Mouse (Mus musculus) gastrocnemius, postnatal 14 days (tissue): ENCODE measurements around the gene Ube2d3. TPM values are rescaled to one million over a fixed set of nuclear protein-coding genes. Genes with fewer than 3 reads are reported as not detected.
"Not testable (repeated sequence)": the region's sequence is repeated elsewhere in the genome, so short reads cannot be mapped to it uniquely, and the experiment has no call there.

ENCODE experiments used
- DNase-seq: peaks from one replicate; pipeline ENCODE4 v3.0.0; 2021; ENCODE audit warnings: mixed read lengths
- intact Hi-C: fragments of 180-260 bp; cut with DNase I; formaldehyde crosslinking; loops from one replicate; pipeline ENCODE4 v1.15.1; 2025; ENCODE audit warnings: low total_unique reads
- total RNA-seq, 2 experiments: library from RNA; stranded (reverse); gene quantifications; 2 replicates each; pipeline ENCODE4 v1.2.3; 2021

Ube2d3 gene
- total RNA-seq, 2 experiments from 2014 or later: 286 to 311 TPM

- intact Hi-C loops: not testable (repeated sequence)
These were observed 46.7 kb downstream of the Ube2d3 start for GRCm38 (mm10) chr3:135484650-135485049.

DNA sequence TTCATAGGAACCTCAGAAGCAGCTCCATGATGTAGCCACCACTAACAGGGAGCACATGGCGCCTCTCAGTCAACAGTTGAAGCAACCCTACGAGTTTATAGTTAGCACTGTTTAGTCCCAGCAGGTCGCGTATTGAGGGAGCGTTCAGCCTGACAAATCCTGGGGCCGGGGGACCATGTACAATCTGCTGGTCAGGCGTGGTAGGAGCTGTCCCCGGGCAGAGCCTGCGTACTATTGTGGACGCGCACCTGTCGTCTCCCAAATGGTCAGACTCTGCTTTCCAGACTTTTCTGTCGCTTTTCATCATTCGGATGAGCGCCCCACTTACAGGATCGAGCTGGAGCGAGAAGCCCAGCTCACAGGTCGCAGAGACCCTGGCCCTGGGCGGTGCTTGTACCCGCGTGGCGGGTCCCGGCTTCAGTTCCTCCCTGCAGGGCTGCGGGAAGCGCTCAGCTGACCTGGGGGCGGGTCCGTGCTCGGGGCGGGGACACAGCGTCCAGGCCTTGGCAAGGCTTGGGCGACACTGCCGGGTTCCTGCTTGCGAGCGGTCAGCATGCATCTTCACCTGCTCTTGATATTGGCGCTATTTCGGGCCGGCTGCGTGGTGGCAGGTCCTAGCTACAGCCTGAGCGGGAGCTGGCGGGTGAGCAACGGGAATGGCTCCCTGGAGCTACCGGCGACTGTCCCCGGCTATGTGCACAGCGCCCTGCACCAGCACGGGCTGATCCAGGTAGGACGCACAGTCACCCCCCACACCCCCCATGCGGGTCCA lies 47.4 kb downstream of the Ube2d3 start, which contains the start of gene Manba:
Manba (plus strand) TSS at position 484 of the 772 bp plus-strand sequence.
- DNase-seq: peak; percentile 81
- intact Hi-C loops: no loop called here

More at GRCm38 (mm10) chr3:135484650-135485049, 46.7 kb downstream of the Ube2d3 start:
- not testable (repeated sequence) for DNase-seq

DNA sequence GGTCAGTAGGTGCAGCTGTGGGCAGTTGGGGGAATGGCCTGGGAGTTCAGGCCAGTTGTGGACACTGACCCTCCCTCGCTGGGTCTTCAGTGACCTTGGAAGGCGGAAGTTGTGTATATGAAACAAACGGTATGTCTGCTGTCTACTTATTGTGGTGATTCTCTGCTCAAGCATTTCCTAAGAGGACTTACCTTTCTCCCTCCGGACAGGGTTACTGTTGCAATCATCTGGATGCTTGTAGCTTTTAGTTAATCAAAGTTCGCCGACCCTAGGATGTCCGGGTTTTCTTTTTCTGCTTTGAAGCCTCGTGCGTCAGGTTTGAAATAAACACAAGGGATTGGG lies 47.9 kb downstream of the Ube2d3 start:
- intact Hi-C loops: no loop called here

DNA sequence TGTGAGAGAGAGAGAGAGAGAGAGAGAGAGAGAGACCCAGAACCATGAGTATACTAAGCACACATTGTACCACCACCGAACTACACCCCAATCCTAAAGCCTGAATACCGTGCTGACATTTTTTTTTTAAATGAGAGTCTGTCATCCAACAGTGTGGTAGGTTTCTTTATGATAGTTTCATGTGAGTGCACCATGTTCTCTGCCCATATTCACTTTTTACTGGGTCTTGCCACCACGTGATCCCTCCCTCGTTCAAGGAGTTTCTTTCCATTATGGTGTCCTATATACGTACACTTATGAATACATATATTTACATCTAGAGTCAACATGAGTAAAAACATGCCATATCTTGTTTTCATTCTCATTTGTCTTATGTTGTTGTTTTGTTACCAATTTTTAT lies 48.4 kb downstream of the Ube2d3 start:
- intact Hi-C loops: no loop called here
- no peak for DNase-seq

More for the DNA sequence above, 47.9 kb downstream of the Ube2d3 start:
- no peak for DNase-seq

- intact Hi-C loops: no loop called here
- DNase-seq: no peak
These were observed 49.9 kb downstream of the Ube2d3 start for GRCm38 (mm10) chr3:135487803-135488202.

DNA sequence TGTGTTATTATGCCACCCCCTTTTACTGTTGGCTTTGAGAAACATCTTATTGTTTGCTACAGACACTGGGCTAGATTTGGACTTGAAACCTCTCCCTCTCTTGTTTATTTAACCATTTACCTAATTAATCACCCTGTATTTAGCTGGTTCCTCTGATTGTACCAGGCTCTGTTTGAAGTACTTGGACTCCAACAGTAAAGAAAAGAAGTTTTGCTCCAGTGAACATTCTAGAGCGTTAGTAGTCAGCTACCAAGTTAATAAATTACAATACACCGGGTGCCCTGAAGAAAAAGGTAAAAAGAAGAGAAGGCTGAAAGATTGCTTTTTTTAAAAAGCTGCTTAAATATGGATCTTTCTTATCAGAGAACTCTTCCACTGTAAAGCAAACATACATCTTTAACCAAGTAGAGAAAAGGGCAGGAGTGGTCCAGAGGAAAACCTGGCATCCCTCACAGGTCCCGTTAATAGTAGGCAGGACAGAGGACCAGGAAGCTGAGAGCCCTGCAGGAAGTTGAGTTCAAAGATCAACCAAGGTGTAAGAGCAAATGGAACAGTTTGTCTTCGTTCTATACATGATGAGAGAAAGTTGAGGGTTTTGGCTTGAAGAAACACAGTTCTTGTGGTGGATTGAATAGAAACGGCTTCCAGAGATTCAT lies 52.0 kb downstream of the Ube2d3 start:
- intact Hi-C loops: no loop called here
- no peak for DNase-seq

DNA sequence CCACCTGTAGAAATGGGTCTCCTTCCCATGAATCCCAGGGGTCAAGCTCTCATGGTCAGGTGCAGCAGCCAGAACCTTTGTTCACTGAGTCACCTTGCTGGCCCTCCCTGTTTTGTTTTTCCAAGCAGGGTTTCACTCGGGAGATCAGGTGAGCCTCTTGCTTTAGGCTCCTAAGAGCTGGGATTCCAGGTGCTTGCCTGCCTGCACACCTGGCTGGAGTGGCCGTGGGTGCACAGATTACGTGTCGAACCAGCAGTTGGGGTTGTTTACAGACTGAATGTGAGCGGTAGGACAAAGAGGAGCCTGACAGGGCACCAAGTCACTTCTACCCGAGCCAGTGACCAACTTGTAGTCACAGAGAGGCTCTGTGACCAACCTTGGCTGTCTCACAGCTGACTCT lies 53.2 kb downstream of the Ube2d3 start:
- intact Hi-C loops: no loop called here
- no peak for DNase-seq

DNA sequence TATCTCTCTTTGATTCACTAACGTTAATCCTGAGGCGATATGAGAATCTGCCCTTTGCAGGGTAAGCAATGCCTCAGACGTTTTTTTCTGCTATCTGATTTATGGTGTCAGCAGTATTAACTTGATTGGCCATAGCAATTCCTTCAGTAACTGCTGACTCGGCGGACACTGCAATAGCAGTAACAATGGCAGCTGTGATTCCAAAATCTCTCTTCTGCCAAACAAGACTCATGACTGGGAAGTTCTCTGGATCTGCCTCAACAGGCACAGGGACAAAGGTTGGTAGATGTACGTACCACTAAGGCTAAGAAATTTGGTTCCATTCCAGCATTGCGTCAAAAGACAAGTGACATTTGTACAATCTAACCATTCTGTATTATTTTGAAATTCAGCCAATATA lies 55.4 kb downstream of the Ube2d3 start:
- intact Hi-C loops, DNase-seq: not testable (repeated sequence)

DNA sequence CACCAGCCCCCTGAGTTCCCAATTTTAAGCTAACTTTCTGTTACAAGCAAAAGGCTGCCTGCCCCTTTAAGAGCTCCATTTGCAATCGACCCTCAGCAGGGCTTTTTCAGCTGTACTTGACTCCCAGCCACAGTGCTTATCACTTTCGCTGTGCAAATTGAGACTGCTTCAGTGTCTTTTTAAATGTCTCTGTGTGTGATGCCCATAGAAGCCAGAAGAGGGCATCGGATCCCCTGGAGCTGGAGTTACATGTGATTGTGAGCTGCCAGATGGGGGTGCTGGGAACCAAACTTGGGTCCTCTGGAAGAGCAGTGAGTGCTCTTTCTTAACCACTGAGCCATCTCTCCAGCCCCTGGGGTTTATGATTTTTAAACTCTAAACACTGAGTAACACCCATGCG lies 60.0 kb downstream of the Ube2d3 start:
- DNase-seq, intact Hi-C loops: not testable (repeated sequence)

DNA sequence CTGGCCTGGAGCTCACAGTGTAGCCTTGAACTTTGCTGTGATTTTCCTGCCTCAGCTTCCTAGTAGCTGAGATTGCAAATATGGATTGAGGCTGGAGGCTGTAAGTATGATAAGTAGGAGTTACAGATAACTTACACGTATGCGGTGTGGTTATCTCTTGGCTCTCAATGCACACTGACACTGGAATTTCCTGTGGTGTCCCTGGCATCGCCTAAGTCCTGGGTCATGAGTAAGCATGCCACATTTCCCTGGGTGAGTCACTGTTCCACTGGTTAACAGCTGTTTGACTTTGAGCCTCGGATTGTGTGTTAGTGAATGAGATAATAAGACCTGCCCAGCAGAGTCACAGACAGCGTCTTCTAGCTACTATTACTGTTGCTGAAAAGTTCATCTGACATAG lies 60.9 kb downstream of the Ube2d3 start:
- DNase-seq: no peak
- intact Hi-C loops: no loop called here

DNA sequence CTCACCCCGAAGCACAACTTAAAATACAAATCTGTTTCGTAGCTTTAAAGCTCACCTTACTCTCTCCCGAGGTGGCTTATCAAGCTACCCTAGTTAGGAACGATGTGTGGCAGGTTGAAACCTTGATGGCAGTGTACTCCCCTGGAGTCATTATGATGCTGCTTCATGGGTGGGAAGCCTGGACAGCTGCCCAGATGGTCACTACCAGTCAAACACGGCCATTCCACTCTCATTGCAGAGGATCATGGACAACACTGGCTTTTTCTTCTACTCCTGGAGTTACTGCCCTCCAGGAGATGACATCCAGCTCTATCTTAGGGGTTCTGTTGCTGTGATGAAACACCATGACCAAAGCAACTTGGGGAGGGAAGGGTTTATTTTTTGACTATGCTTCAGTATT lies 65.2 kb downstream of the Ube2d3 start:
- no peak for DNase-seq
- intact Hi-C loops: no loop called here

DNA sequence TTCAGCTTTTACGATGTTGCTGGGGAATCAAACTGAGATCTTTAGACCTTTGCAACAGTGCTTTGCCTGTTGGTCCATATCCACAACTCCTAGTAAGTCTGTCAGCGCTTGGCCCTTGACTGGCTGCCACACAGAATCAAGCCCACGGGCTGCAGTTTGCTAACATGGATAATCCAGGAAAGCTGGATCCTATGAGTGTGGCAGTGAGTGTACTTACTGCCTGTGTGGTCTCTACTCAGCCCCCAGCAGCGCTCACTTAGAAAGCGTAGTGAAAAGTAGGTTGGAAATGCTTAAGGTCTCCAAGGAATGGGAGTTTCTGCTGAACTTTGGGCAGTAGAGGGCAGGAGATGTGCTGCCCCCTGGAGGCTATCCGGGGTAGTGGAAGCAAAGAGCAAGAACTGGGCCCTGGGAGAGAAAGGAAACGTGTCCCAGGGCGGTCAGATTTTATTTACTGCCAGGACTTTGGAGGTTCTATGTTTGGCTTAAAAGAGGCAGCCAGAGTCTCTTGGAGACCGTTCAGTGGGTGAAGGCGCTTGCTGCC lies 67.5 kb downstream of the Ube2d3 start:
- intact Hi-C loops: no loop called here
- peak; percentile 54 for DNase-seq

DNA sequence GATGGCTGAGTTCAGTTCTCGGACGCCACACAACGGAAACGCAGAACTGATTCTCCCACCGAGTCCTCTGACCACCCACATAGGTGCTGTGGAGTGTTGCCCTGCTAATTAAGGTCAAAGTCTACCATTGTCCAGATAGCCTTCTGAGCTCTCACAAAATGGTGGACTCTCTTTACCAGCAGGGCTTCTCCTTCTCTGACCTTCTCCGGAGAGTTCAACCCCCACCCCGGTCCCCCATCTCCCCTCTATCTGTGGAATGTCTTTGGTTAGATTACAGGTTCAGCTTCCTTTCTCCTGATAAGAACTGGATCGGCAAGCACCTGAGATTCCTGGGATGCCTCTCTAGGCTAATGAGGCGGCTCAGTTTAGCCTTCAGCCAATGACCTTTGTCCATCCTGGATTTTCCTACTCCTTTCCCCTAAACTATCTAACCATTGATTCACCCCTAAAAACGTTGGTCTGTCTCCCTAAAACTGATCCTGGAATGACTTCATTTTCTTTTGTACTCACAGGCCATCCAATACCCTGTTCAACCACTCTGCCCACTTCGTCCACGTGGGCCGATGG lies 68.0 kb downstream of the Ube2d3 start:
- DNase-seq: no peak
- intact Hi-C loops: no loop called here

DNA sequence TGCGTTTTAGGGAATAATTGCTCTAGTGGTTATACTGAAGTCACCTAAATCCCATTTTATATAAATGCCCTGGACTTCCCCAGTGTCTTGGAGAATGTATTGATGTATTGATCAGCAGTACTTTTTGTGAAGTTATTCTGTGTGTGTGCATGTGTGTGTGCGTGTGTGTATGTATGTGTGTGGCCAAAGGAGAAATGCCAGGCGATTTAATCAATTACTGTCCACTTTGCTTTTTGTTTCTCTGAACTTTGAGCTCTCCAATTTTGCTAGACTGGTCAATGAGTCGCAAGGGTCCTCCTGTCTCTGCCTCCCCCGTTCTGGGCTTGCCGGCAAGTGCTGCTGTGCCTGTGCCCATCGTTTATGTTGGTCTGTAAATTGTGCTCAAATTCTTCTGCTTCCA lies 69.6 kb downstream of the Ube2d3 start:
- DNase-seq: no peak
- intact Hi-C loops: no loop called here

DNA sequence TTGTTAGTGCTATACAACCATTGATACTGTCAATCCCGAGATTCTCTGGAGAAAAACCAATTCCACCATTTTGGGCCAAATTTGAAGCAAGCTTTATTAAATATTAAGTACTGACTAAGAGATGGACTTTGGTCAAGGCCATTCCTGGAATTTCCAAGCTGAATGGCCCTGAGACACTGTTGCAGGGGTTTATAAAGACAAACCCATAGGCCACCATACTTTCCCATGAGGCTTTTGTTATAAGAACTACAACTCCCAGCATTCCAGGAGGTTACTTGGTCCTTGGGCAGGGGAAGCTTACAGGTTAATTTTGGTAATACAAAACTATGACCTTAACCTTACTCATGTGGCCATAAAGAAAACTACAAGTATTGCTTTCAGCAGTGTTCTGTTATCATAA lies 70.2 kb downstream of the Ube2d3 start:
- DNase-seq: no peak
- intact Hi-C loops: no loop called here

DNA sequence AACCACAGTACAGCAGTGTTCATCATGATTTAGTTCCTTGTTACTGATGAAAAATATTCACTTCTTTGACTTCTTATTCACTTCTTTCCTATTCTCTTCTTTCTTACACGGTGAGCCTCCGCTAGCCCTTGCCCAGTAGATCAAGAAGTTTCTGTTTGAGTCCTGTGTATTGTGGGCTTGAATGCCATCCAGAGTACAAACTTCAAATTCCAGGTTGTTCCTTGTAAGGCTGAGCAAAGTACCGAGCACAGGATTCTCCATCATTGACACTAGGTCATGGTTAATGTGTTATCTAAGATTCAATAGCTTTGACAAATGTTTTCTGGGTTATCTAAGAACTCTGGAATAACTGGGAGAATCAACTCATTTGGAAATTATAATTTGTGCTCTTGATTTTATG lies 72.4 kb downstream of the Ube2d3 start:
- no peak for DNase-seq
- intact Hi-C loops: loop anchor here (10.0 kb wide), 1 partner anchor 106 kb away; no protein-coding TSS in a partner anchor

DNA sequence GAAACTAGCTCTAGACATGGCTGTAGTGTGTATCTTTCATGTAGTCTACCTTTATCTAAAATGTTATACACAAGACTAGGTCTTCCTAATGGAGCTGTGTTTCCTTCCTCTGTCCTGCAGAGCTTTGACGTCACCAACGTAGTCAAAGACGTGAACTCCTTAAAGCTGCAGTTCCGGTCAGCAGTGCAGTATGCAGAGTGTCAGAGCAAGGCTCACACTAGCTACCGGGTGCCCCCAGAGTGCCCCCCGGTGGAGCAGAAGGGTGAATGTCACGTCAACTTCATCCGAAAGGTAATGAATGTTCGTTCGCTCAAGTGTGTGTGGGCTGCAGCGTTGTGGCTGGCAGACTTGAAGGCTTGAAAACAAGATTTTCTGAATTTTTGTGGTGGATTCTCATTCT lies 73.7 kb downstream of the Ube2d3 start:
- intact Hi-C loops: loop anchor here (10.0 kb wide), 1 partner anchor 107 kb away; no protein-coding TSS in a partner anchor
- no peak for DNase-seq

GRCm38 (mm10) chr3:135513270-135513669 lies 75.3 kb downstream of the Ube2d3 start:
- intact Hi-C loops: loop anchor here (10.0 kb wide), 1 partner anchor 108 kb away; no protein-coding TSS in a partner anchor

DNA sequence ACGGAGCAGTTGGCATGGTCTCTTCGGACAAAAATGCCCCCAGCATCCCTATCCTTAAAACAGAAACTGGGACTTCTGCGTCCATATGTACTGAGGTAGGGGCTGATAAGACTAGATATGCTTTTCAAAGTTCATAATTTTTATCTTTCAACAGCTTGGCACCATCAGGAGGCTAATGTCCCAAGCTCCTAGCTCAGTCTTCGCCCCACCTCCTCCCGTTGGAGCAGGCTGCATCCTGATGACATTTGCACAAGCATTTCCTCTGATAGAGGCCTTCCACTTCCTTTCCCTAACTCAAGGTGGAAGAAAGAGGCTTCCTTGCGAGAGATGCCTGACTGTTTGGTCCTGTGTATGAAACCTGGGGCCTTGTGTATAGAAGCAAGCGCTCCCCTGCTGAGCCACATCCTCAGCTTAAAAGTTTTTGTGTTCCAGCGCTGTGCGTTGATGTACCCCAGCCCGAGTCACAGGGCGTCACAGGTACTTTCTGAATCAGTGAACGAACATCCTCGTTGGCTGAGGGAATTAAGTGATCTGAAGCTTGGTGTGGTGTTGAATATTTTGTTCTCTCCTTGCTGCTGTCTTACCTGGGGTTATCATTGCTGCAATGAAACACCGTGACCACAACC lies 76.0 kb downstream of the Ube2d3 start:
- intact Hi-C loops: loop anchor here (10.0 kb wide), 1 partner anchor 109 kb away; no protein-coding TSS in a partner anchor
- DNase-seq: no peak

More at GRCm38 (mm10) chr3:135513270-135513669, 75.3 kb downstream of the Ube2d3 start:
- DNase-seq: no peak

GRCm38 (mm10) chr3:135515246-135515645 lies 77.3 kb downstream of the Ube2d3 start:
- no peak for DNase-seq
- intact Hi-C loops: loop anchor here (10.0 kb wide), 1 partner anchor 110 kb away; no protein-coding TSS in a partner anchor
